Mouse (Mus musculus) hindbrain, embryonic 10.5 days (tissue): ENCODE results near the gene Asb2. TPM values are rescaled to one million over a fixed set of nuclear protein-coding genes. Genes with fewer than 3 reads are reported as not detected.

Source experiments
- DNase-seq: peaks from one replicate; pipeline ENCODE4 v3.0.0-alpha.2; 2017; ENCODE audit warnings: low spot score
- H3K27ac ChIP-seq: fragments of 300-500 bp; sonication (generic); 2 replicates; pipeline ENCODE4 v1.5.1; 2016; ENCODE audit warnings: mild to moderate bottlenecking, moderate library complexity
- H3K27me3 ChIP-seq: fragments of 300-500 bp; sonication (generic); 2 replicates; pipeline ENCODE4 v1.6.1; 2016; ENCODE audit warnings: mild to moderate bottlenecking; ENCODE audit not compliant: poor library complexity, insufficient read depth, severe bottlenecking
- H3K36me3 ChIP-seq: fragments of 300-500 bp; sonication (generic); 2 replicates; pipeline ENCODE4 v1.6.1; 2016; ENCODE audit warnings: mild to moderate bottlenecking, moderate library complexity
- H3K4me1 ChIP-seq: fragments of 300-500 bp; sonication (generic); replicated peaks from 2 replicates; pipeline ENCODE4 v1.6.1; 2016; ENCODE audit warnings: mild to moderate bottlenecking
- H3K4me3 ChIP-seq: fragments of 300-500 bp; sonication (generic); 2 replicates; pipeline ENCODE4 v1.5.1; 2016; ENCODE audit warnings: mild to moderate bottlenecking, moderate library complexity
- H3K9me3 ChIP-seq: fragments of 300-500 bp; sonication (generic); 2 replicates; pipeline ENCODE4 v1.6.1; 2016; ENCODE audit warnings: mild to moderate bottlenecking, moderate library complexity
- WGBS: fragments of 180-500 bp; shearing (Covaris S2); methylation state at CpG from one replicate; pipeline ENCODE4 v1.1.7; 2016; 5-methylcytosine and 5-hydroxymethylcytosine counted together
- polyA plus RNA-seq: library from polyadenylated mRNA; unstranded; fragments of >200 nt; fragmentation: Nextera tagmentation; extraction: Ambion mirVana; gene quantifications from 2 replicates; pipeline ENCODE4 v1.2.1, GENCODE M21; 2016

The Asb2 gene
- polyA plus RNA-seq, 1 experiment from 2014 or later = 0.64 TPM

- no peak overlapping the region for H3K4me3 ChIP-seq
- no peaks in the 10 kb centered on the region for H3K27me3 ChIP-seq
- WGBS = 94% methylated on average over 2 of the region's 2 CpGs
- H3K4me1 ChIP-seq = no peaks in the 10 kb centered on the region
- DNase-seq = no peak
- H3K27ac ChIP-seq = no peak overlapping the region
- H3K36me3 ChIP-seq = no peaks in the 10 kb centered on the region
- peaks cover 12% of the 10 kb centered on the region for H3K9me3 ChIP-seq
Measured at GRCm38 (mm10) chr12:103273732-103274131, 82.1 kb downstream of the Asb2 start.

DNA sequence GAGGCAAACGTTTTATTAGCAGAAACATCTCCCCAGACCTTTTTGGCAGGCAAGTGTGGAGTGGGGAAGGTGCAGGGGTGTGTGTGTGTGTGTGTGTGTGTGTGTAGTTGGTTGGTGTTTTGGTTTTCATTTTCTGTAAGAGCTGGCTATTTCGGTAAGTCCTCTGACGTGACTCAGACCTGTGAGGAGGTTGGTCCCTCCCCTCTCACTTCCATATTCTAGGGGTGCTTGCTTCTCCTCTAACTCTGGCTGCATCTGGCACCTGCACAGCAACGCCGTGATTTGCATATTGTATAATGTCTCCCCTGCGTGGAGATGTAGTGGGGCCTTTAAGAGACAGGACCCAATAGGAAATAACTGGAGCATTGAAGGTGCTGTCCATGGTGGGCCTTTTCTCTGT is 82.8 kb downstream of the Asb2 start:
- no peak for DNase-seq
- peaks cover 5% of the 10 kb centered on the region for H3K9me3 ChIP-seq
- H3K27me3 ChIP-seq = no peaks in the 10 kb centered on the region
- H3K27ac ChIP-seq = no peak overlapping the region
- H3K4me1 ChIP-seq = peaks cover 2% of the 10 kb centered on the region
- no peaks in the 10 kb centered on the region for H3K36me3 ChIP-seq
- WGBS = 62% methylated on average over 6 of the region's 6 CpGs
- H3K4me3 ChIP-seq = no peak overlapping the region

DNA sequence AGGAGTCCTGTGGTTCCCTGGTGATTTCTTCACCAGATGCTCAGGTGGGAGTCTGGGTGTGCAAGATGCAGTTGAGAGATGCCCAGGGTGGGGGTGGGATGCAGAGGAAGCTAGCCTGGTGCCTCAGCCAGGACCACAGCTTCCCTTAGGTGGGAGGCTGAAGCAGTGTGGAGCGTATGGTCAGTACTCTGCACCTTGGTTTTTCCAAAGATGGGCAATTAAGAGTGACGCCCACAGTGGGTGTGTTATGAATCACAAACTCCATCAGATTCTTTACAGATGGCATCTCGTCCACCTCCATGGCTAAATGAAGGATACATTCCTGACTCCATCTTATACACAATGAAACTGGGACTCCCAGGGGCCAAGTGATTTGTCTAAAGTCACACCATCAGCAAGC is 83.6 kb downstream of the Asb2 start:
- Histone ChIP-seq H3K4me3 (no peak overlapping the region), H3K4me1 (peaks cover 11% of the 10 kb centered on the region), H3K36me3 (no peaks in the 10 kb centered on the region), H3K9me3 (no peaks in the 10 kb centered on the region), H3K27ac (no peak overlapping the region), H3K27me3 (no peaks in the 10 kb centered on the region)
- no peak for DNase-seq
- 90% methylated on average over 3 of the region's 3 CpGs for WGBS

Other genes with a start within 250 kb of the Asb2 start
- gene Prima1, start 113.9 kb downstream of the Asb2 start, polyA plus RNA-seq = 0.91 and 1.2 TPM in 2 replicates
- 24.9 and 26.1 TPM in 2 replicates for gene Fam181a, start 45.0 kb downstream of the Asb2 start, polyA plus RNA-seq
- gene Otub2, start 32.7 kb upstream of the Asb2 start, polyA plus RNA-seq = 10.5 and 15.4 TPM in 2 replicates
- 0.76 TPM in 1 of 2 replicates, not detected in the other for gene 9330161L09Rik, start 51.8 kb upstream of the Asb2 start, polyA plus RNA-seq
- 92.6 and 94.6 TPM in 2 replicates for gene Ddx24, start 69.8 kb upstream of the Asb2 start, polyA plus RNA-seq
- 0.60 and 1.7 TPM in 2 replicates for gene Ifi27, start 78.2 kb upstream of the Asb2 start, polyA plus RNA-seq
- 0.54 and 1.9 TPM in 2 replicates for gene Ifi27l2a, start 87.7 kb upstream of the Asb2 start, polyA plus RNA-seq
- gene Ifi27l2b, start 101.2 kb upstream of the Asb2 start, polyA plus RNA-seq = not detected in 2 replicates
- gene Ppp4r4, start 176.3 kb upstream of the Asb2 start, polyA plus RNA-seq = 1.7 and 2.2 TPM in 2 replicates